Mouse (Mus musculus): Measurements from ENCODE around the gene Kif16b.

DNA sequence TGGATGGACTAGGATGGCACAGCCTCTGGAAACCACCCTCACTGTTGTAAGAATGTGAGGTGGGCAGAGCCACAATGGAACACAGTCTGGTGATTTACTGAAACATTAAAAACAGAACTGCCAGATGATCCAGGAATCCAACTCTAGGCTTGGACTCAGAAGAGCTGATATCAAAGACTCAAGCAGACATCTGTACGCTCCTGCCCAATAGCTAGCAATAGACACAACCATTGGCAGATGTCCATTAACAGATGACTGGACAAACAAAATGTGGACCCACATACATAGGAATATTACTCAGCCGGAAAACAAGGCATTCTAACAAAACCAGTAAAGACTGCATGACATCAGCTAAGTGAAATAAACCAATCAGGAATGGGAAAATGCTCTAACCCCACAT, 167.3 kb downstream of the Kif16b start:
- TF ChIP-seq POLR2A (IDR thresholded peaks at IDR 0.05; ENCODE audit: borderline replicate concordance, low read depth, low read length) (no peak), CTCF (IDR thresholded peaks at IDR 0.05; ENCODE audit: low read depth, low read length) (no peak)

All from bone marrow macrophage, adult 2 months (primary cell).